Mouse (Mus musculus) embryonic facial prominence, embryonic 12.5 days (tissue): ENCODE measurements at regions not wholly inside any gene's neighbourhood (a gene's known extent, or its start where the extent isn't known, plus 50 kb on each side); places are given as distances from the start of the nearest gene placed in this dataset.

Experiments
- ATAC-seq: fragments of 200-750 bp; cut with Nextera tagmentation; 2 replicates; pipeline ENCODE4 v1.8.0; 2017; ENCODE audit not compliant: insufficient number of reproducible peaks, insufficient read depth, low FRiP score, low TSS enrichment
- H3K27ac ChIP-seq: fragments of 300-500 bp; sonication (generic); 2 replicates; pipeline ENCODE4 v1.5.1; 2016; ENCODE audit warnings: mild to moderate bottlenecking
- H3K27me3 ChIP-seq: fragments of 300-500 bp; sonication (generic); 2 replicates; pipeline ENCODE4 v1.6.1; 2016; ENCODE audit warnings: mild to moderate bottlenecking, moderate library complexity
- H3K36me3 ChIP-seq: fragments of 300-500 bp; sonication (generic); 2 replicates; pipeline ENCODE4 v1.6.1; 2016; ENCODE audit warnings: mild to moderate bottlenecking
- H3K4me1 ChIP-seq: fragments of 300-500 bp; sonication (generic); 2 replicates; pipeline ENCODE4 v1.6.1; 2016
- H3K4me2 ChIP-seq: fragments of 300-500 bp; sonication (generic); replicated peaks from 2 replicates; pipeline ENCODE4 v1.6.1; 2016; ENCODE audit warnings: mild to moderate bottlenecking, moderate library complexity
- H3K4me3 ChIP-seq: fragments of 300-500 bp; sonication (generic); 2 replicates; pipeline ENCODE4 v1.5.1; 2016; ENCODE audit warnings: mild to moderate bottlenecking
- H3K9ac ChIP-seq: fragments of 300-500 bp; sonication (generic); 2 replicates; pipeline ENCODE4 v1.6.1; 2016; ENCODE audit warnings: mild to moderate bottlenecking, moderate library complexity
- H3K9me3 ChIP-seq: fragments of 300-500 bp; sonication (generic); 2 replicates; pipeline ENCODE4 v1.6.1; 2016; ENCODE audit warnings: mild to moderate bottlenecking, moderate library complexity
- WGBS: fragments of 180-500 bp; shearing (Covaris S2); methylation state at CpG from one replicate; pipeline ENCODE4 v1.1.7; 2016; 5-methylcytosine and 5-hydroxymethylcytosine counted together

GRCm38 (mm10) chr8:113250264-113250663 lies 385.1 kb upstream of the Mon1b start:
- ATAC-seq: no peak
- Histone ChIP-seq H3K36me3 (no peaks in the 10 kb centered on the region), H3K9ac (no peak overlapping the region), H3K27me3 (no peaks in the 10 kb centered on the region), H3K9me3 (no peaks in the 10 kb centered on the region), H3K4me3 (no peak overlapping the region), H3K4me2 (no peak overlapping the region), H3K4me1 (no peaks in the 10 kb centered on the region), H3K27ac (no peak overlapping the region)
- WGBS: 82% methylated on average over 2 of the region's 2 CpGs

- no peak for ATAC-seq
- Histone ChIP-seq H3K4me3 (no peak overlapping the region), H3K9me3 (no peaks in the 10 kb centered on the region), H3K27me3 (no peaks in the 10 kb centered on the region), H3K36me3 (no peaks in the 10 kb centered on the region), H3K9ac (no peak overlapping the region), H3K4me1 (no peaks in the 10 kb centered on the region), H3K27ac (no peak overlapping the region), H3K4me2 (no peak overlapping the region)
- WGBS: 76% methylated on average over 5 of the region's 5 CpGs
Measured at GRCm38 (mm10) chr8:113254076-113254475, 381.3 kb upstream of the Mon1b start.

- Histone ChIP-seq H3K4me3 (no peak overlapping the region), H3K9me3 (no peaks in the 10 kb centered on the region), H3K4me1 (no peaks in the 10 kb centered on the region), H3K9ac (no peak overlapping the region), H3K36me3 (no peaks in the 10 kb centered on the region), H3K27me3 (no peaks in the 10 kb centered on the region), H3K4me2 (no peak overlapping the region), H3K27ac (no peak overlapping the region)
- ATAC-seq: no peak
- WGBS: 90% methylated on average over 1 of the region's 1 CpGs
Measured at GRCm38 (mm10) chr8:113259477-113259876, 375.9 kb upstream of the Mon1b start.

GRCm38 (mm10) chr8:113263296-113263695 lies 372.1 kb upstream of the Mon1b start:
- H3K27ac ChIP-seq: no peak overlapping the region
- no peaks in the 10 kb centered on the region for H3K36me3 ChIP-seq
- no peaks in the 10 kb centered on the region for H3K9me3 ChIP-seq
- no peak overlapping the region for H3K4me2 ChIP-seq
- no peaks in the 10 kb centered on the region for H3K27me3 ChIP-seq
- H3K4me3 ChIP-seq: no peak overlapping the region
- no peak for ATAC-seq
- H3K4me1 ChIP-seq: no peaks in the 10 kb centered on the region
- H3K9ac ChIP-seq: no peak overlapping the region
- 88% methylated on average over 3 of the region's 3 CpGs for WGBS

- H3K9me3 ChIP-seq: no peaks in the 10 kb centered on the region
- H3K9ac ChIP-seq: no peak overlapping the region
- no peak for ATAC-seq
- WGBS: 89% methylated on average over 4 of the region's 4 CpGs
- no peak overlapping the region for H3K4me3 ChIP-seq
- H3K4me2 ChIP-seq: no peak overlapping the region
- no peaks in the 10 kb centered on the region for H3K27me3 ChIP-seq
- H3K36me3 ChIP-seq: no peaks in the 10 kb centered on the region
- H3K4me1 ChIP-seq: no peaks in the 10 kb centered on the region
- H3K27ac ChIP-seq: no peak overlapping the region
Measured at GRCm38 (mm10) chr8:113271262-113271661, 364.1 kb upstream of the Mon1b start.

GRCm38 (mm10) chr8:113300273-113300843 lies 335.0 kb upstream of the Mon1b start:
- H3K4me1 ChIP-seq: 0 out of 2 replicates have a peak, but pooled peaks cover 3% of the 10 kb centered on the region
- no peaks in the 10 kb centered on the region for H3K9me3 ChIP-seq
- H3K36me3 ChIP-seq: no peaks in the 10 kb centered on the region
- H3K27ac ChIP-seq: no peak overlapping the region
- H3K4me2 ChIP-seq: no peak overlapping the region
- ATAC-seq: no peak
- H3K9ac ChIP-seq: no peak overlapping the region
- 83% methylated on average over 4 of the region's 4 CpGs for WGBS
- no peaks in the 10 kb centered on the region for H3K27me3 ChIP-seq
- H3K4me3 ChIP-seq: no peak overlapping the region

GRCm38 (mm10) chr8:113303426-113303825 lies 332.0 kb upstream of the Mon1b start:
- no peak overlapping the region for H3K27ac ChIP-seq
- H3K36me3 ChIP-seq: no peaks in the 10 kb centered on the region
- no peak overlapping the region for H3K4me2 ChIP-seq
- H3K9me3 ChIP-seq: no peaks in the 10 kb centered on the region
- ATAC-seq: no peak
- H3K27me3 ChIP-seq: no peaks in the 10 kb centered on the region
- 73% methylated on average over 8 of the region's 8 CpGs for WGBS
- H3K9ac ChIP-seq: no peak overlapping the region
- 0 out of 2 replicates have a peak, but pooled peaks cover 3% of the 10 kb centered on the region for H3K4me1 ChIP-seq
- H3K4me3 ChIP-seq: no peak overlapping the region

GRCm38 (mm10) chr8:113317169-113317568 lies 318.2 kb upstream of the Mon1b start:
- Histone ChIP-seq H3K9ac (no peak overlapping the region), H3K4me1 (no peaks in the 10 kb centered on the region), H3K9me3 (no peaks in the 10 kb centered on the region), H3K4me2 (no peak overlapping the region), H3K36me3 (no peaks in the 10 kb centered on the region), H3K27ac (no peak overlapping the region), H3K27me3 (no peaks in the 10 kb centered on the region), H3K4me3 (no peak overlapping the region)
- WGBS: 67% methylated on average over 3 of the region's 3 CpGs
- no peak for ATAC-seq

- no peak overlapping the region for H3K4me3 ChIP-seq
- no peak overlapping the region for H3K9ac ChIP-seq
- 59% methylated on average over 6 of the region's 6 CpGs for WGBS
- H3K4me2 ChIP-seq: no peak overlapping the region
- H3K36me3 ChIP-seq: no peaks in the 10 kb centered on the region
- no peaks in the 10 kb centered on the region for H3K9me3 ChIP-seq
- ATAC-seq: no peak
- H3K4me1 ChIP-seq: no peaks in the 10 kb centered on the region
- H3K27ac ChIP-seq: no peak overlapping the region
- no peaks in the 10 kb centered on the region for H3K27me3 ChIP-seq
Measured at GRCm38 (mm10) chr8:113331576-113331975, 303.8 kb upstream of the Mon1b start.

- WGBS: 26% methylated on average over 10 of the region's 10 CpGs
- no peaks in the 10 kb centered on the region for H3K4me1 ChIP-seq
- no peak overlapping the region for H3K4me3 ChIP-seq
- no peak overlapping the region for H3K9ac ChIP-seq
- H3K9me3 ChIP-seq: no peaks in the 10 kb centered on the region
- ATAC-seq: no peak
- no peak overlapping the region for H3K4me2 ChIP-seq
- H3K27ac ChIP-seq: no peak overlapping the region
- no peaks in the 10 kb centered on the region for H3K27me3 ChIP-seq
- no peaks in the 10 kb centered on the region for H3K36me3 ChIP-seq
Measured at GRCm38 (mm10) chr8:113341306-113341705, 294.1 kb upstream of the Mon1b start.

- H3K4me2 ChIP-seq: no peak overlapping the region
- no peaks in the 10 kb centered on the region for H3K36me3 ChIP-seq
- no peaks in the 10 kb centered on the region for H3K27me3 ChIP-seq
- no peak for ATAC-seq
- H3K4me3 ChIP-seq: no peak overlapping the region
- no peaks in the 10 kb centered on the region for H3K4me1 ChIP-seq
- no peaks in the 10 kb centered on the region for H3K9me3 ChIP-seq
- 62% methylated on average over 7 of the region's 7 CpGs for WGBS
- H3K27ac ChIP-seq: no peak overlapping the region
- H3K9ac ChIP-seq: no peak overlapping the region
Measured at GRCm38 (mm10) chr8:113361900-113362299, 273.5 kb upstream of the Mon1b start.

GRCm38 (mm10) chr8:113364181-113364580 lies 271.2 kb upstream of the Mon1b start:
- H3K27ac ChIP-seq: no peak overlapping the region
- WGBS: 94% methylated on average over 13 of the region's 13 CpGs
- no peak for ATAC-seq
- no peak overlapping the region for H3K4me2 ChIP-seq
- H3K36me3 ChIP-seq: no peaks in the 10 kb centered on the region
- no peaks in the 10 kb centered on the region for H3K9me3 ChIP-seq
- H3K4me1 ChIP-seq: no peaks in the 10 kb centered on the region
- no peak overlapping the region for H3K9ac ChIP-seq
- H3K4me3 ChIP-seq: no peak overlapping the region
- no peaks in the 10 kb centered on the region for H3K27me3 ChIP-seq

GRCm38 (mm10) chr8:113383517-113383916 lies 251.9 kb upstream of the Mon1b start:
- no peak overlapping the region for H3K4me2 ChIP-seq
- no peaks in the 10 kb centered on the region for H3K9me3 ChIP-seq
- no peaks in the 10 kb centered on the region for H3K4me1 ChIP-seq
- H3K27me3 ChIP-seq: no peaks in the 10 kb centered on the region
- no peak for ATAC-seq
- H3K27ac ChIP-seq: no peak overlapping the region
- 62% methylated on average over 3 of the region's 3 CpGs for WGBS
- no peak overlapping the region for H3K4me3 ChIP-seq
- no peaks in the 10 kb centered on the region for H3K36me3 ChIP-seq
- H3K9ac ChIP-seq: no peak overlapping the region
